Mouse (Mus musculus) CD4-positive, CD25-positive, alpha-beta regulatory T cell (primary cell): ENCODE data around the gene Rgmb. TPM values are rescaled to one million over a fixed set of nuclear protein-coding genes. Genes with fewer than 3 reads are reported as not detected.

Source experiments
- polyA plus RNA-seq: library from polyadenylated mRNA; unstranded; fragments of 100-300 nt; shearing (Covaris generic); gene quantifications from one replicate; pipeline ENCODE4 v1.2.1, GENCODE M21; 2017

The Rgmb gene
- 6.1 TPM for polyA plus RNA-seq

GRCm38 (mm10) chr17:15830766-15831644 is at the start of gene Rgmb:
Gene Rgmb (minus strand): TSS chr17:15831039.

Other genes with a start within 250 kb of the Rgmb start
- 98.9 TPM for gene Chd1, start 126.1 kb downstream of the Rgmb start, polyA plus RNA-seq